Mouse (Mus musculus) bone marrow, adult 2 months (tissue): ENCODE data around the gene Lmcd1. TPM values are rescaled to one million over a fixed set of nuclear protein-coding genes. Genes with fewer than 3 reads are reported as not detected.

Experiments used
- H3K27ac ChIP-seq: fragments of 200-500 bp; 2 replicates; pipeline ENCODE4 v1.5.1; 2012; ENCODE audit warnings: low read depth, mild to moderate bottlenecking, control low read depth, inconsistent platforms, low read length; ENCODE audit not compliant: control insufficient read depth, poor library complexity, insufficient read depth
- H3K4me1 ChIP-seq: fragments of 200-500 bp; 2 replicates; pipeline ENCODE4 v1.6.1; 2011; ENCODE audit warnings: low read length; ENCODE audit not compliant: control insufficient read depth, insufficient read depth
- H3K4me3 ChIP-seq: fragments of 200-500 bp; replicated peaks from 2 replicates; pipeline ENCODE3; 2011; ENCODE audit warnings: mild to moderate bottlenecking, low read depth, low read length, control low read depth; ENCODE audit not compliant: control insufficient read depth
- CTCF ChIP-seq: fragments of 200-500 bp; IDR thresholded peaks from 2 replicates; pipeline ENCODE4 v1.5.1; 2011; ENCODE audit warnings: low read length, control low read depth; ENCODE audit not compliant: control insufficient read depth, insufficient read depth
- POLR2A ChIP-seq: fragments of 200-500 bp; IDR thresholded peaks from 2 replicates; pipeline ENCODE4 v1.6.1; 2011; ENCODE audit warnings: low read depth, mild to moderate bottlenecking, control low read depth, low read length, borderline replicate concordance; ENCODE audit not compliant: control insufficient read depth
- WGBS: fragments of 180-500 bp; shearing (Covaris S2); methylation state at CpG from one replicate; pipeline ENCODE4 v1.1.7; 2018; 5-methylcytosine and 5-hydroxymethylcytosine counted together
- polyA plus RNA-seq: library from polyadenylated mRNA; stranded (reverse); fragments of >200 nt; gene quantifications from 2 replicates; pipeline ENCODE4 v1.2.4, GENCODE M21; 2011; ENCODE audit warnings: low replicate concordance; ENCODE audit not compliant: missing spikeins, insufficient read depth, insufficient read length

The Lmcd1 gene
- polyA plus RNA-seq, 1 experiment: not detected

DNA sequence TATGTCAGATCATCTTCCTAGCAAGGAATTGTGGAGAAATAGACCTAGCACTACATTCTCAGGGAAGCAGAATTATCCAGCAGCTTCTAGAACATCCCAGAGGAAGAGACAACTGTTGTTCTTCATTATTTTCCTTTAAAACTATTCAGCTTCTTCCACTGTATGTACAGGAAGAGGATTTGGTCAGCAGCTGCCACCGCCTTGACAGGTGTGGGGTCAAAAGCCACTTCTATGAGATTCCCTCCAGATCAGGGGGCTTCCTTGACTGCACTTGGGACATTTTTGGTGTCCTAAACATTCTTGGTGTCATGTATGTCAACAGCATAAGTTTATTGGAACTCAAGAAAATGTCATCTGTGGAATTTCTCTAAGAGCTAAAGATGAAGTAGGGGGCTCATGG, 5.2 kb downstream of the Lmcd1 start:
- no peak for TF ChIP-seq CTCF
- TF ChIP-seq POLR2A: no peak
- 87% methylated on average over 1 of the region's 1 CpGs for WGBS

DNA sequence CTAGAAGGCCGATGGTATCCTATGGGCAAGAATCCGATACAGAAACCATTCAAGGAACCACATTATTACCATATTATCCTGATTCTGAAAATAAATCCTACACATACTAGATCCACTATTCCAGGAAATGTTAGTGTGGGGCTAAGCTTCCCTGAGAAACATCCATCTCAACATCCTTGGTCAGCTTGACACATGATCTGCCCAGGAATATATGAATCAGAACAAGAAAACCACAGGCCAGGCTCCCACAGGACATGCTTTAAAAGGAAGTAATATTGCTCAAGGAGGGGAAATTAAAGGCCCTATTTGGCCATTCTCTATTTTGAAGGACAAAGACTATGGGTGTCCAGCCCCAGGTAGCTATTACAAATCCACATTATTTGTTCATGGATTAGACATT, 6.6 kb downstream of the Lmcd1 start:
- TF ChIP-seq POLR2A (no peak), CTCF (no peak)

More for the DNA sequence above, 5.2 kb downstream of the Lmcd1 start:
- no peaks in the 10 kb centered on the region for H3K4me1 ChIP-seq
- no peak overlapping the region for H3K27ac ChIP-seq
- no peak overlapping the region for H3K4me3 ChIP-seq

DNA sequence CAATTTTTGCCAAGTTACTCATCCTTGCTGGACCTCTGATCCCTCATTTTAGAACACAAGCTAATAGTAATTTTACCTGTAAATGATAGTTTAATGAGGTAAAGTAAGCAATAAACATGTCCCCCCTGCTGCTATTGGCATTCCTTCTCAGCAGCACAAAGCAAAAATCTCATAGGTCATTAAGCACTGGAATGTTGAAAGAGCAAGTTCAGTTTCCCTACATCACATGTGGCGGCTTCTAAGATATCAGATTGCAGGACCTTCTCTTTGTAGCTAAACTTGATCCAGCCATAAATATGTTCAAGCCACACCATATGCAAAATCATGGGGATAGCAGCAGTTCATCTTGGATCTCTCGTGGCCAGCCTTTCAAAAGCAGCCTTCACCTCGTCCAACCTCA, 7.4 kb downstream of the Lmcd1 start:
- WGBS: 76% methylated on average over 3 of the region's 3 CpGs
- no peak overlapping the region for H3K27ac ChIP-seq
- TF ChIP-seq CTCF (no peak), POLR2A (no peak)
- H3K4me1 ChIP-seq: no peaks in the 10 kb centered on the region
- H3K4me3 ChIP-seq: no peak overlapping the region

More for the DNA sequence above, 6.6 kb downstream of the Lmcd1 start:
- Histone ChIP-seq H3K4me3 (no peak overlapping the region), H3K27ac (no peak overlapping the region), H3K4me1 (no peaks in the 10 kb centered on the region)
- 86% methylated on average over 2 of the region's 2 CpGs for WGBS

DNA sequence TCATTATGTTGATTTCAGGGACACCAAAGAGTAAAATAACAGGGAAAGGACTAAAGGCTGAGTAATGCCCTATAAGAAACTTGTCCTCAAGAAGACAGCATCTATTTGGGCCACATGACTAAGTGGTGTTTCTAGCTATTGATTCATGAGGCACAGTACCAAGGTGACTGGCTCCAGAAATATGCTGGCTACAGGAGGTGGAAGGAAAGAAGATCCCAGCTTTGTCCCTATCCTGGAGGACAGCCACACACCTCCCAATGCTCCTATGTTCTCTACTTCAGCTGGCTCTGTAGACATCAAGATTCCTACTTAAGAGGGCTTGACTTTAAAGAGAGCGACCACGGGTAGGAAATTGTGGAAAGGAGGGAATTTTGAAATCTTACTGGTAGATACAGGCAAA, 8.4 kb downstream of the Lmcd1 start:
- no peaks in the 10 kb centered on the region for H3K4me1 ChIP-seq
- 81% methylated on average over 2 of the region's 2 CpGs for WGBS
- H3K4me3 ChIP-seq: no peak overlapping the region
- H3K27ac ChIP-seq: no peak overlapping the region
- TF ChIP-seq POLR2A: no peak
- no peak for TF ChIP-seq CTCF

DNA sequence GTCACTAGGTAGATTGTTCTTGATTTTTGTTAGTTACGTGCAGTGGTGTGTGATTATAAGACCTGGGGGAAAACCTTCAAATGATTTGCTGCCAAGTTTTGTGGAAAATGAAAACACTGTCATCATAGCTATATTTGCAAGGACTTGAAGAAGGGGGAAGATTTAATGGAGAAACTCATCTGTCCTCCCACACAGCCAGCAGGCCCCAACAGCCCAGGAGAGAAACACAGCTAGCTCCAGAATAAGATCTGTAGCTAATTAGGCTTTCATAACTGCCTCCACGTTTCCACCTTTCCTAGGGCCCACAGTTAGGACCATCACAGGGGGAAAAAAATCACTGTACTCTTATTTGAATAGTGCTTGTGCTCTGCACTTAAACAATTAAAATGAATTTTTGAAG, 10.5 kb downstream of the Lmcd1 start:
- 79% methylated on average over 2 of the region's 2 CpGs for WGBS
- TF ChIP-seq POLR2A: no peak

DNA sequence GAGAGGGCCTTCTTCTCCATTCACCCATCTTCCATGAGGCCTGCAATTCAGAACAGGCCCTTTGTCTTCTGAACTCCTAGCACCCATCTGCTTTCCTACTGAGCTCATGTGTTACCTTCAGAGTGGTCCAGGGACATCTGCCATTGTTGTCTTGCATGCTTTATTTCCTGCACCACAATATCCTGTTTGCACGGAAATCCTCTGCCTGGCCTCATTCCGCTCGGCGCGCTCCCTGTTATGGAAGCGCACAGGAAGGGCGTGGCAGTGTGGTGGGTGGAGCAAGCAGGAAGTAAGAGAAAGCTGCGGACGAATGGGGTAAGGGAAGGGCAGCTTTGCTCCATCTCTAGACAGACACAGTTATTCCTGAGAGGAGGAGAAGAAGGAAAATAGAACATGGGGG, 14.1 kb downstream of the Lmcd1 start:
- WGBS: 74% methylated on average over 9 of the region's 9 CpGs
- no peak for TF ChIP-seq CTCF
- no peak for TF ChIP-seq POLR2A

More for the DNA sequence above, 10.5 kb downstream of the Lmcd1 start:
- no peaks in the 10 kb centered on the region for H3K4me1 ChIP-seq
- no peak overlapping the region for H3K27ac ChIP-seq
- no peak overlapping the region for H3K4me3 ChIP-seq

DNA sequence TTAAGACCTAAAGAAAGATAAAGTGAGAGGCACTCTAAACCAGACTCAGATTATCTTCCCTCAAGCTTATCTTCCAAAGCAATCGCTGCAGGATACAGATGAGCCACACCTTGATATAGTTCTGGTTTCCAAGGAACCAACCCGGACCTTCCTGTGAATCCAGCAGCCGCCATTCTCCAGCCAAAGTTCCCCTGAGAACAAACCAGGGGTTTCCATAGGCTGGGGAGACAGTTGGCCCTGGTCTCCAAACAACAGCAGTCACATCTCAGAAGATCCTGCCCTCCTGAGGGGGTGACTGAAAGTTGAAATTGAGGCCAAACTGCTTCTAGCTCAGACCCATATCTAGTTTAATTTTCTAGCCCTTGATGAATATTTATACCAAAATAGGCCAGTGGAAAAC, 14.7 kb downstream of the Lmcd1 start:
- TF ChIP-seq POLR2A: no peak
- no peak for TF ChIP-seq CTCF
- Histone ChIP-seq H3K4me1 (no peaks in the 10 kb centered on the region), H3K27ac (no peak overlapping the region), H3K4me3 (no peak overlapping the region)
- 70% methylated on average over 3 of the region's 3 CpGs for WGBS

More for the DNA sequence above, 14.1 kb downstream of the Lmcd1 start:
- no peaks in the 10 kb centered on the region for H3K4me1 ChIP-seq
- no peak overlapping the region for H3K4me3 ChIP-seq
- H3K27ac ChIP-seq: no peak overlapping the region

DNA sequence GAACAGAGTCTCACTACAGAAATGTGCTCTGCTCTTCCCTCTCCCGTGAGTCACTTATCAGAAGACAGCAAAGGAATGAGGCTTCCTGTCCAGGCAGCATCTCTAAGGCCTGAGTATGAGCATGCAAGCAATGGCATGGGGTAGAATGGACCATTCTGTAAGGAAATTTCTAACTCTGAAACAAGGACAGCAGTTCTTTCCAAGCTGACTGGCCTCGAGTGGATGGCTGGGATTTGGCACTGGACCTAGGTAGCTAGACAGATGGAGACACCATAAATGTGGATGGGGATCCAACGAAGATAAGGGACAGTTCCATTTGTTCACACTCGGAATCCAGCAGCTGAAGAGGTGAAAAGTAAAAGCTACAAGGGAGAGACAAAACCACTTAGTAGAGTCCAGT, 17.6 kb downstream of the Lmcd1 start:
- Histone ChIP-seq H3K4me1 (no peaks in the 10 kb centered on the region), H3K27ac (no peak overlapping the region), H3K4me3 (no peak overlapping the region)
- TF ChIP-seq POLR2A: no peak
- no peak for TF ChIP-seq CTCF
- 71% methylated on average over 4 of the region's 4 CpGs for WGBS

DNA sequence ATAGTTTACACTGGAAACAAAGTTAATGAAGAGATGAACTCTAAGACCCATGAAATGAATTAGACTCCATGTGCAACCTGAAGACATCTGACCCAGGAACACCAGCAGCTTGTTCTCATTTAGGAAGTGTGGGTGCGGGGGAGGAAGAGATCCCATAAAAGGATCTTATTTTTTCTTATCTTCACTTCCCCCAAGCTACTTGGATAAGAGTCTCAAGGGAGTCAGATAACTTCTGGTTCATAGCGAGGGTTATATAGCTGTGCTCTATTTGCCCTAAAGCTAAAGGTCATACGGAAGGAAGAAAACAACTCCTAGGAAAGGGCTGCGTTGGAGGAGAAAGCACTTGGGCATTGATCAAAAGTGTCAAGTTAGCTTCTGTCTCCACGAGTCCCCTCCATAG, 19.8 kb downstream of the Lmcd1 start:
- Histone ChIP-seq H3K4me1 (no peaks in the 10 kb centered on the region), H3K4me3 (no peak overlapping the region), H3K27ac (no peak overlapping the region)
- 52% methylated on average over 5 of the region's 5 CpGs for WGBS
- TF ChIP-seq POLR2A: no peak
- no peak for TF ChIP-seq CTCF
